Mouse (Mus musculus) c-Kit-positive CD71-negative TER-119-negative erythroid progenitor cells, embryonic 14.5 days (primary cell): Measurements from ENCODE around the gene Zbtb5.
"Not testable (repeated sequence)": the region's sequence is repeated elsewhere in the genome, so short reads cannot be mapped to it uniquely, and the experiment has no call there.

Experiments
- DNase-seq: peaks from one replicate; pipeline ENCODE4 v3.0.0-alpha.2; 2013; ENCODE audit warnings: low read depth

Zbtb5 gene

GRCm38 (mm10) chr4:45012105-45012975, at the start of gene Zbtb5:
Zbtb5 (minus strand) TSS chr4:45012412.
- peak; percentile 100 for DNase-seq

GRCm38 (mm10) chr4:45055451-45055850, 43.2 kb upstream of the Zbtb5 start:
- DNase-seq: no peak

GRCm38 (mm10) chr4:45054862-45055261, 42.6 kb upstream of the Zbtb5 start:
- no peak for DNase-seq

- DNase-seq: no peak
Measured at GRCm38 (mm10) chr4:45047956-45048355, 35.7 kb upstream of the Zbtb5 start.

- DNase-seq: no peak
Measured at GRCm38 (mm10) chr4:45047286-45047887, 35.2 kb upstream of the Zbtb5 start.

GRCm38 (mm10) chr4:45046679-45047078, 34.5 kb upstream of the Zbtb5 start:
- no peak for DNase-seq

GRCm38 (mm10) chr4:45040795-45041194, 28.6 kb upstream of the Zbtb5 start:
- DNase-seq: no peak

GRCm38 (mm10) chr4:45039546-45039945, 27.3 kb upstream of the Zbtb5 start:
- DNase-seq: not testable (repeated sequence)

GRCm38 (mm10) chr4:45038879-45039278, 26.7 kb upstream of the Zbtb5 start:
- DNase-seq: not testable (repeated sequence)

GRCm38 (mm10) chr4:45037455-45038410, 25.5 kb upstream of the Zbtb5 start:
- DNase-seq: no peak

GRCm38 (mm10) chr4:45036571-45036970, 24.4 kb upstream of the Zbtb5 start:
- DNase-seq: no peak

- DNase-seq: no peak
Measured at GRCm38 (mm10) chr4:45036048-45036447, 23.8 kb upstream of the Zbtb5 start.

- no peak for DNase-seq
Measured at GRCm38 (mm10) chr4:45034693-45035628, 22.7 kb upstream of the Zbtb5 start.

- no peak for DNase-seq
Measured at GRCm38 (mm10) chr4:45032586-45032985, 20.4 kb upstream of the Zbtb5 start.

- DNase-seq: no peak
Measured at GRCm38 (mm10) chr4:45026459-45026858, 14.2 kb upstream of the Zbtb5 start.

GRCm38 (mm10) chr4:45019009-45019408, 6.8 kb upstream of the Zbtb5 start:
- DNase-seq: no peak

- DNase-seq: peak; percentile 97
Measured at GRCm38 (mm10) chr4:45018452-45018980, 6.3 kb upstream of the Zbtb5 start, which contains the start of gene Polr1e. Polr1e (plus strand) TSS chr4:45018583.

- peak; percentile 70 for DNase-seq
Measured at GRCm38 (mm10) chr4:45015615-45016014, 3.4 kb upstream of the Zbtb5 start.

- DNase-seq: no peak
Measured at GRCm38 (mm10) chr4:45013537-45013936, 1.3 kb upstream of the Zbtb5 start.

- peak; percentile 43 for DNase-seq
Measured at GRCm38 (mm10) chr4:45013031-45013431, 819 bp upstream of the Zbtb5 start.
